Mouse (Mus musculus) C2C12 (cell line): ENCODE results near the gene Wasf1. TPM values are rescaled to one million over a fixed set of nuclear protein-coding genes. Genes with fewer than 3 reads are reported as not detected.

Experiments
- H3K27me3 ChIP-seq: one replicate; pipeline ENCODE4 v1.6.1; 2011; ENCODE audit not compliant: control insufficient read depth, insufficient read depth, insufficient read length
- H3K36me3 ChIP-seq: one replicate; pipeline ENCODE4 v1.6.1; 2011; ENCODE audit not compliant: control insufficient read depth, insufficient read depth
- H3K4me3 ChIP-seq: one replicate; pipeline ENCODE4 v1.5.1; 2011; ENCODE audit warnings: mild to moderate bottlenecking, control low read depth; ENCODE audit not compliant: poor library complexity, insufficient read depth, severe bottlenecking
- H3K79me2 ChIP-seq: one replicate; pipeline ENCODE4 v1.6.1; 2011; ENCODE audit not compliant: control insufficient read depth, insufficient read depth
- H3K79me3 ChIP-seq: one replicate; pipeline ENCODE4 v1.6.1; 2011; ENCODE audit warnings: low read depth, control low read depth
- H3ac ChIP-seq: one replicate; pipeline ENCODE3; 2011; ENCODE audit warnings: low read depth; ENCODE audit not compliant: control insufficient read depth, insufficient read length
- CEBPB ChIP-seq: IDR thresholded peaks from one replicate; pipeline ENCODE4 v1.6.1; 2011; ENCODE audit warnings: low read depth, mild to moderate bottlenecking, control low read depth, moderate library complexity
- CTCF ChIP-seq: IDR thresholded peaks from one replicate; pipeline ENCODE4 v1.5.1; 2011; ENCODE audit not compliant: control insufficient read depth, insufficient read depth, insufficient read length
- FOSL1 ChIP-seq: IDR thresholded peaks from one replicate; pipeline ENCODE4 v1.8.0; 2011; ENCODE audit warnings: mild to moderate bottlenecking, low read length; ENCODE audit not compliant: poor library complexity, insufficient read depth, severe bottlenecking
- MAX ChIP-seq: IDR thresholded peaks from one replicate; pipeline ENCODE4 v1.6.1; 2011; ENCODE audit warnings: mild to moderate bottlenecking, control low read depth
- MYOD1 ChIP-seq: IDR thresholded peaks from one replicate; pipeline ENCODE4 v1.6.1; 2011; ENCODE audit warnings: low read depth; ENCODE audit not compliant: control insufficient read depth, insufficient read length
- MYOG ChIP-seq: IDR thresholded peaks from one replicate; pipeline ENCODE4 v1.6.1; 2011; ENCODE audit not compliant: control insufficient read depth, insufficient read length; ENCODE audit errors: extremely low read depth
- USF1 ChIP-seq: IDR thresholded peaks from one replicate; pipeline ENCODE4 v1.6.1; 2011; ENCODE audit warnings: low read depth, mild to moderate bottlenecking, control low read depth, moderate library complexity
- polyA plus RNA-seq: library from polyadenylated mRNA; unstranded; fragments of >200 nt; fragmentation: generic; extraction: Trizol; gene quantifications from one replicate; pipeline ENCODE4 v1.2.1, GENCODE M21; 2012; ENCODE audit warnings: missing spikeins

Wasf1 gene
- polyA plus RNA-seq, 1 experiment = 9.2 TPM

GRCm38 (mm10) chr10:40847176-40847874 is 36.0 kb upstream of the Wasf1 start:
- no peak overlapping the region for H3ac ChIP-seq
- H3K79me3 ChIP-seq = no peaks in the 10 kb centered on the region
- H3K36me3 ChIP-seq = peaks cover 54% of the 10 kb centered on the region
- TF ChIP-seq MAX (no peak), FOSL1 (no peak), CEBPB (no peak), USF1 (no peak), MYOD1 (no peak), CTCF (no peak), MYOG (no peak)
- H3K27me3 ChIP-seq = no peaks in the 10 kb centered on the region
- H3K4me3 ChIP-seq = no peak overlapping the region
- H3K79me2 ChIP-seq = no peaks in the 10 kb centered on the region

DNA sequence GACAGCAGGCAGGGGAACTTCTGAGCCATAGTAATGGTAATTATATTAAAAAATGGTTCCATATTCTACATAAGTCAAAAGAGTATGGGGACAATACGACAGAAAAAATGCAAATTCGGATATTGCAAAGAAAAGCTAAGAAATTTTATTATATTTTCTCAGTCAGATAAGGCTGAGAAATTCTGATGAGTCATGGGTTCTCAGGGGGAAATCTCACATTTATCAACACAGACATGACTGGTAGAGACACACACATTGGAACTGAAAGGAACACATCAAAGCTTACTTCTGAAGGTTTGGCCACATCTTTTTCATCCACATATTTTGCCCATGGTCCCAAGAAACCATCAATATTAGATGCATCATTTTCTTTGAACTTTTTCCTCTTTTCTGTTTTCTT is 32.6 kb upstream of the Wasf1 start:
- no peak overlapping the region for H3K4me3 ChIP-seq
- H3K36me3 ChIP-seq = peaks cover 29% of the 10 kb centered on the region
- H3K79me3 ChIP-seq = no peaks in the 10 kb centered on the region
- H3K79me2 ChIP-seq = no peaks in the 10 kb centered on the region
- H3K27me3 ChIP-seq = no peaks in the 10 kb centered on the region
- TF ChIP-seq CEBPB = no peak
- TF ChIP-seq FOSL1 = no peak
- TF ChIP-seq MYOD1 = no peak
- TF ChIP-seq MAX = no peak
- TF ChIP-seq MYOG = no peak
- TF ChIP-seq CTCF = no peak
- no peak overlapping the region for H3ac ChIP-seq

DNA sequence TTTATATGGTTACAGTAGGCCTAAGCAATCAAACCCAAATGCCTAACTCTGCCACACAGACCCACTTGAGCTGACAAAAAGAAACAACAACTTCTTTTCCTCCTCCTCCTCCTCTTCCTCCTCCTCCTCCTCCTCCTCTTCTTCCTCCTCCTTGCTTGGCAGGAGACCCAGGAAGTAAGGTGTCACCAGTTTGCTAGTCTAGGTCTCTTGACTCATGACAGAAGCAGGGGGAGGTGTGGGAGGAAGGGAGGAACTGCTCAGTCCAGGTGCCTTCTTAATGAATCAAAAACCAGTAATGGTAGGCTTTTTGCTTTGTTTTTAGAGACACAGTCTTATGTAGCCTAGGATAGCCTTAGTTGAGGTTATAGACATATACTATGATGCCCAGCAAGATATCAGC is 32.1 kb upstream of the Wasf1 start:
- no peaks in the 10 kb centered on the region for H3K27me3 ChIP-seq
- peaks cover 29% of the 10 kb centered on the region for H3K36me3 ChIP-seq
- TF ChIP-seq MYOD1 = no peak
- no peak for TF ChIP-seq MYOG
- no peak for TF ChIP-seq CTCF
- no peak for TF ChIP-seq MAX
- TF ChIP-seq FOSL1 = no peak
- no peak for TF ChIP-seq CEBPB
- TF ChIP-seq USF1 = no peak
- H3K79me2 ChIP-seq = no peaks in the 10 kb centered on the region
- H3K79me3 ChIP-seq = no peaks in the 10 kb centered on the region
- H3K4me3 ChIP-seq = no peak overlapping the region
- no peak overlapping the region for H3ac ChIP-seq

DNA sequence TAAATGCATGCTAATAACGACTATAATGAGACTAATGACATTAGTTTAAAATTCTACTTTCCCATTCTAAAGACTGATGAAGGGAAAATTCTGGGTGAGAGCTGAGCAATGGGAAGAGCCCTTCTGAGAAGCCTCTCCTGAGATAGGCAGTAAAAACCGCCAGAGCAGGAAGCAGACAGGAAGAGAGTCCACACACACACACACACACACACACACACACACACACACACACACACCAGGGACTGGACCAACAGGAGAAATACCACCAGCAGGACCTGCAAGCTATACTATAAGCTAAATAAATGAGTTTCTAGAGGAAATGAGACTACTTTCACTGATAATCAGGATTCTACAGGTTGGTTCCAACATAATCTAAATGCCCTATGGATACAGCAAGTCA is 27.7 kb upstream of the Wasf1 start:
- H3K36me3 ChIP-seq = no peaks in the 10 kb centered on the region
- H3K79me2 ChIP-seq = peaks cover 23% of the 10 kb centered on the region
- H3ac ChIP-seq = no peak overlapping the region
- H3K79me3 ChIP-seq = peaks cover 11% of the 10 kb centered on the region
- TF ChIP-seq MYOD1 (no peak), MAX (no peak), USF1 (no peak), CEBPB (no peak), MYOG (no peak), CTCF (no peak), FOSL1 (no peak)
- H3K27me3 ChIP-seq = no peaks in the 10 kb centered on the region
- H3K4me3 ChIP-seq = no peak overlapping the region

- H3K36me3 ChIP-seq = no peaks in the 10 kb centered on the region
- no peaks in the 10 kb centered on the region for H3K27me3 ChIP-seq
- H3ac ChIP-seq = no peak overlapping the region
- TF ChIP-seq USF1 (no peak), CEBPB (no peak), MYOD1 (no peak), MYOG (no peak), FOSL1 (no peak), CTCF (no peak), MAX (no peak)
- H3K79me3 ChIP-seq = peaks cover 15% of the 10 kb centered on the region
- H3K79me2 ChIP-seq = peaks cover 34% of the 10 kb centered on the region
- no peak overlapping the region for H3K4me3 ChIP-seq
Measured at GRCm38 (mm10) chr10:40856703-40857102, 26.6 kb upstream of the Wasf1 start.

DNA sequence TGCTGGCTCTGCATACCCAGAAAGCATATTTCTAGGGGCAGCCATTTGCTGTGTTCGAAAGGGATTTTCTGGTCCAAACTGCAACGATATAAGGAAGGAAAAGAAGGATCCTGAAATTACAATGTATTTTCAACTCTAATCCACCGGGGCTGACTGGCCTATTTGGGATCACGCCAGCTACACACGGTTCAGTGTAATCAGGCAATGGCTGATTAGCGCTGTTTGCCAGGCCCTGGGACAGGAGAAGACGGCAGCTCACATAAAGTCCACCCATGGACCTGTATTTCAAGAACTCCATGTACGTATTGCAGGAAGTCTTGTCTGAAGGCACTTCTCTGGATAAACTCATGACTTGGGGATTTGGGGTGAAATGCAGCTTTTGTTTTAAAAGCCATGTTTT is 25.7 kb upstream of the Wasf1 start:
- H3K79me3 ChIP-seq = peaks cover 20% of the 10 kb centered on the region
- no peak overlapping the region for H3K4me3 ChIP-seq
- H3K36me3 ChIP-seq = peaks cover 6% of the 10 kb centered on the region
- H3K27me3 ChIP-seq = no peaks in the 10 kb centered on the region
- peaks cover 38% of the 10 kb centered on the region for H3K79me2 ChIP-seq
- TF ChIP-seq FOSL1 = no peak
- H3ac ChIP-seq = no peak overlapping the region
